Mouse (Mus musculus) large intestine, adult 2 months (tissue): ENCODE measurements around the gene Gm5767. TPM values are rescaled to one million over a fixed set of nuclear protein-coding genes. Genes with fewer than 3 reads are reported as not detected.
"Not testable (repeated sequence)": the region's sequence is repeated elsewhere in the genome, so short reads cannot be mapped to it uniquely, and the experiment has no call there.

Experiments
- DNase-seq: peaks from one replicate; pipeline ENCODE4 v3.0.0-alpha.2; 2012; ENCODE audit warnings: low read depth, low spot score
- WGBS: fragments of 180-500 bp; shearing (Covaris S2); methylation state at CpG from one replicate; pipeline ENCODE4 v1.1.7; 2018; 5-methylcytosine and 5-hydroxymethylcytosine counted together
- polyA plus RNA-seq: library from polyadenylated mRNA; depleted of rRNA; stranded (reverse); fragments of >200 nt; gene quantifications from 2 replicates; pipeline ENCODE4 v1.2.3, GENCODE M21; 2012; rRNA removed

Gm5767 gene
- polyA plus RNA-seq, 1 experiment, result 0.26 TPM

GRCm38 (mm10) chr16:8689979-8690656 lies 9.5 kb downstream of the Gm5767 start:
- WGBS, result 78% methylated on average over 11 of the region's 11 CpGs
- no peak for DNase-seq

GRCm38 (mm10) chr16:8691206-8691605 lies 10.6 kb downstream of the Gm5767 start:
- 90% methylated on average over 7 of the region's 7 CpGs for WGBS

GRCm38 (mm10) chr16:8699556-8699955 lies 19.0 kb downstream of the Gm5767 start:
- WGBS, result 93% methylated on average over 8 of the region's 8 CpGs
- no peak for DNase-seq

More at GRCm38 (mm10) chr16:8691206-8691605, 10.6 kb downstream of the Gm5767 start:
- no peak for DNase-seq

- WGBS, result 50% methylated on average over 3 of the region's 3 CpGs
- DNase-seq, result no peak
These were observed 20.0 kb downstream of the Gm5767 start for GRCm38 (mm10) chr16:8700586-8700985.

- 80% methylated on average over 9 of the region's 9 CpGs for WGBS
These were observed 31.4 kb downstream of the Gm5767 start for GRCm38 (mm10) chr16:8711998-8712397.

GRCm38 (mm10) chr16:8714851-8715250 lies 34.3 kb downstream of the Gm5767 start:
- 68% methylated on average over 5 of the region's 5 CpGs for WGBS

More at GRCm38 (mm10) chr16:8711998-8712397, 31.4 kb downstream of the Gm5767 start:
- no peak for DNase-seq

GRCm38 (mm10) chr16:8715513-8716080 lies 35.0 kb downstream of the Gm5767 start:
- no peak for DNase-seq
- 41% methylated on average over 10 of the region's 10 CpGs for WGBS

More at GRCm38 (mm10) chr16:8714851-8715250, 34.3 kb downstream of the Gm5767 start:
- no peak for DNase-seq

GRCm38 (mm10) chr16:8716300-8716699 lies 35.7 kb downstream of the Gm5767 start:
- no peak for DNase-seq
- 36% methylated on average over 6 of the region's 6 CpGs for WGBS

GRCm38 (mm10) chr16:8717744-8718143 lies 37.2 kb downstream of the Gm5767 start:
- 90% methylated on average over 10 of the region's 10 CpGs for WGBS
- DNase-seq, result no peak

GRCm38 (mm10) chr16:8720447-8720846 lies 39.9 kb downstream of the Gm5767 start:
- 72% methylated on average over 4 of the region's 4 CpGs for WGBS

GRCm38 (mm10) chr16:8724031-8724430 lies 43.5 kb downstream of the Gm5767 start:
- DNase-seq, result no peak
- 81% methylated on average over 3 of the region's 3 CpGs for WGBS

More at GRCm38 (mm10) chr16:8720447-8720846, 39.9 kb downstream of the Gm5767 start:
- no peak for DNase-seq

- WGBS, result 59% methylated on average over 2 of the region's 2 CpGs
- no peak for DNase-seq
These were observed 45.2 kb downstream of the Gm5767 start for GRCm38 (mm10) chr16:8725807-8726206.

GRCm38 (mm10) chr16:8728111-8728748 lies 47.7 kb downstream of the Gm5767 start:
- DNase-seq, result no peak
- WGBS, result 67% methylated on average over 5 of the region's 5 CpGs

- WGBS, result 53% methylated on average over 7 of the region's 7 CpGs
- DNase-seq, result no peak
These were observed 51.1 kb downstream of the Gm5767 start for GRCm38 (mm10) chr16:8731630-8732029.

- WGBS, result 56% methylated on average over 4 of the region's 4 CpGs
These were observed 51.9 kb downstream of the Gm5767 start for GRCm38 (mm10) chr16:8732450-8732849.

More at GRCm38 (mm10) chr16:8732450-8732849, 51.9 kb downstream of the Gm5767 start:
- DNase-seq, result not testable (repeated sequence)

Other genes with a start within 250 kb of the Gm5767 start
- gene Mettl22, start 210.0 kb upstream of the Gm5767 start, polyA plus RNA-seq, result 10.4 and 12.2 TPM in 2 replicates
- gene Abat, start 167.3 kb upstream of the Gm5767 start, polyA plus RNA-seq, result 30.9 and 47.8 TPM in 2 replicates
- 241 and 248 TPM in 2 replicates for gene Pmm2, start 43.1 kb upstream of the Gm5767 start, polyA plus RNA-seq
- 11.7 and 16.1 TPM in 2 replicates for gene Tmem186, start 43.1 kb upstream of the Gm5767 start, polyA plus RNA-seq
- gene Carhsp1, start 8.6 kb upstream of the Gm5767 start, polyA plus RNA-seq, result 62.6 and 66.7 TPM in 2 replicates
- 21.6 and 28.6 TPM in 2 replicates for gene Usp7, start 111.5 kb downstream of the Gm5767 start, polyA plus RNA-seq
- gene 1810013L24Rik, start 149.3 kb downstream of the Gm5767 start, polyA plus RNA-seq, result 13.9 and 15.2 TPM in 2 replicates